Mouse (Mus musculus): ENCODE measurements around the gene Immp2l. TPM values are rescaled to one million over a fixed set of nuclear protein-coding genes. Genes with fewer than 3 reads are reported as not detected.

Gene Immp2l
- polyA plus RNA-seq (2015; fragmentation: Illumina TruSeq; extraction: RNeasy Lipid Tissue Mini Kit (QIAGEN cat#74804); ENCODE audit: insufficient read depth, low read depth, low replicate concordance) = 2.5 TPM

DNA sequence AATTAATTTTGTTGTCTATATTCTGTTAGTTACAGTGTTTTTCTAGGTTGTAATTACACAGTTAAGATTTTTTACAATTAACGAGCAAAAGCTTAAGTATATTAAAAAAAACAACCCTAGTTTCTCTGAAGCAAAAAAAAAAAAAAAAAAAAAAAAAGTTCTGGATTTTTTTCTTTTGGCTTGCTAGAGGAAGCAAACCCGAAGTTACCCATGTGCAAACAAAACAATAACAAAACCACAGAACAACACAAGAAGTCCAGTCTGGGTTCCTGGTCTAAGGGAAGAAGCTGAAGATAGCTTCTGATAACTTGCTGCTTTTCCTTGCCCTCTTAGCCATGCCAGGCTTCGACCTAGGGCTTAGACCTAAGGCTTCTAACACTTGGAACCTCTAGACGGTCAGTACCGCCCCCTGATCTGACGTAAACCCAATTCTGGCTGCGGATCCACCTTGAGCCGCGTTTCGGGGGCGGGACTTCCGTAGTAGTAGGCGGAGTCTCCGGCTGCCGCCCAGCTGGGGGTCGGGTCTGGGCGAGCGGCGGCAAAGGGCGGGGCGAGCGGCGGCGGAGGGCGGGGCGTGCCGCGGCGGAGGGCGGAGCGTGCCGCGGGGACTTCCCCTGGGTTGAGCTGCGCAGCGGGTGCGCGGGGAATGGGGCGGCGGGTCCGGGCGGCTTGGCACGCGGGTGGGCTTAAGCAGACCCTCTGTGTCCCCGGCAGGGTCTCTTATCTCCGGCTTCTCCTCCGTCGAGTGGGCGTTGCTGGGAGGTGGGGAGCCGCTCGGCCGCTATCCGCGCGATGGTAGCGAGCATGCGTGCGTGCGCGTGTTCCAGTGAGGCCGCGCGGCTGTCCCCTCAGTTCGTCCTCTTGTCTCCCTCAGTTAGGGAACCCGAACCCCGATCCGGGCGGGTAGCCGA lies at the start of gene Immp2l:
Gene Immp2l, plus strand, starts transcription at position 580 of the 911 bp plus-strand sequence.

GRCm38 (mm10) chr12:41486331-41486730 lies 462.4 kb downstream of the Immp2l start, which contains the start of gene Lrrn3:
Gene Lrrn3 (minus strand): TSS chr12:41486431.

Measured in pancreas, adult 10 weeks (tissue).